Mouse (Mus musculus) gastrocnemius, postnatal 25 days (tissue): ENCODE measurements at regions not wholly inside any gene's neighbourhood (a gene's known extent, or its start where the extent isn't known, plus 50 kb on each side); places are given as distances from the start of the nearest gene placed in this dataset.
"Not testable (repeated sequence)": the region's sequence is repeated elsewhere in the genome, so short reads cannot be mapped to it uniquely, and the experiment has no call there.

Experiments used
- DNase-seq: peaks from one replicate; pipeline ENCODE4 v3.0.0; 2022

GRCm38 (mm10) chr1:12025791-12026190 is 611.9 kb downstream of the A830018L16Rik start:
- no peak for DNase-seq

GRCm38 (mm10) chr1:12027442-12027841 is 613.5 kb downstream of the A830018L16Rik start:
- no peak for DNase-seq

- DNase-seq, result no peak
Measured at GRCm38 (mm10) chr1:12028074-12028473, 614.2 kb downstream of the A830018L16Rik start.

- no peak for DNase-seq
Measured at GRCm38 (mm10) chr1:12051931-12052482, 638.1 kb downstream of the A830018L16Rik start.

- DNase-seq, result no peak
Measured at GRCm38 (mm10) chr1:12055865-12056560, 642.1 kb downstream of the A830018L16Rik start.

- DNase-seq, result no peak
Measured at GRCm38 (mm10) chr1:12065016-12065513, 651.2 kb downstream of the A830018L16Rik start.

- DNase-seq, result no peak
Measured at GRCm38 (mm10) chr1:12092564-12093504, 678.9 kb downstream of the A830018L16Rik start.

DNA sequence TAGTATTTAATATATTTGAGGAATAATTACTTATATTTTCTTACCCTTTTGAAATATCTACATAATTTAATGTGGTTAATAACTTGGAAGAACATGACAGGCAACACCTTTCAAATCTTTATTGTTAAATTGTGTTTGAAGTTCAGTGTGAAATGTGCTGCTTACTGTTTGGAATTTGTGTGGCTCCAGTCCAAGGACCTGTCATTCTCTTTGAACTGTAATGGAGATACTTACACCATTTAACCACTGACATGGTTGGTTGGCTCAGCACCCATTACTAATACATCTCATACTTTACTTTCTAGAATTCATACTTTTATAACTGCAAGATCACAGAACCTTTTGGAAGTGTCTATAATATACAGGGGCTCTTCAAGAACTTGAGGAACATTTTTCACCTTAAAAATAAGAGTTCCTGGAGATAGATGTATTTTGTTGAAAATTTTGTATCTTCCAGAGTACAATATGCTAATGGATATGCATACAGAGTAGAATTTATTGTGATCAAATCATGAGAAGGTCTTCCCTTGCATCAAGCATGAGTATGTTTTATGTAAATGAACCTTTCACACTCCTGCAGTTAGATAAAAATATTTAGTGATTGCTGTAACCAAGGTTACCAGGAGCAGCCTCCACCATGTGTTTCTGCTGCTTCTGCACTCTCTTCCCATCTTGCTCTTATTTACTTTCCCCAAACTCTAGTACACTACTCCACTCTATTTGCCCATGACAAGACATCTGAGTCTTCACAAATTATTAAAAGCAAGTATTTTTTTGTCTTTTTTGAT is 701.3 kb downstream of the A830018L16Rik start:
- no peak for DNase-seq

DNA sequence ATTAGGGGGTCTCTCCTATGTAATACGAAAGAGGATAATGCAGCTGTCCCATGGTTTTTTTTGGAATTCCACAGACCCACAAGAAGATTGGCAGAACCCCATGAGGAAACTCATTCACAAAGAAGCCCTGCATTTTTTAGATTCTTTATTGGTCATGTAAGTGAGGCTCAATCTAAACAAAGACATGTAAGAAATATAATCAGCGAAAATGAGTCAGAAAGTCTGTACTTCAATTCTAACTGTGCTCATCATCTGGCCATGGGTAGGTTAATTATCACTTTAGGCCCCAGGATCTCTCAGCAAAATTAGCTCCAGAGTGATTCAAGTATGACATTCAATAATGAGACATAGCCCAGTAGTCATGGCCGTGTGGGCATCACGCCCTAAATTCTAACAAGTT is 703.2 kb downstream of the A830018L16Rik start:
- no peak for DNase-seq

- no peak for DNase-seq
Measured at GRCm38 (mm10) chr1:12120926-12121325, 707.0 kb downstream of the A830018L16Rik start.

DNA sequence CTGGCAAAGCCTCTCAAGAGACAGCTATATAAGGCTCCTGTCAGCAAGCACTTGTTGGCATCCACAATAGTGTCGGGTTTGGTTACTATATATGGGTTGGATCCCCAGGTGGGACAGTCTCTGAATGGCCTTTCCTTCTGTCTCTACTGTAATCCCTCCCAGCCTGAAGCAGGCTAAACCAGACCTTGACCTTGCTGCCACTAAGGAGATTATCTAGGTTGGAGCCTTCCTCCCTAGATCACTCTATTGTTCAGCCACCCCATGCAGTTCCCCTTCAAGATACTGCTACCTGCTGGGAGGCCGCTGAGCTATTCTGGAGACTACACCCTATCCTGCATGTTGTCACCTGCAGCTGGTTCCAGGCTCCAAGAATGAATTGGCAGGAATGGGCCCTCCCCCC is 712.7 kb downstream of the A830018L16Rik start:
- not testable (repeated sequence) for DNase-seq

- DNase-seq, result no peak
Measured at GRCm38 (mm10) chr1:12170503-12170902, 756.6 kb downstream of the A830018L16Rik start.

- no peak for DNase-seq
Measured at GRCm38 (mm10) chr1:12189646-12190233, 775.8 kb downstream of the A830018L16Rik start.

- no peak for DNase-seq
Measured at GRCm38 (mm10) chr1:12192588-12192987, 778.7 kb downstream of the A830018L16Rik start.

- no peak for DNase-seq
Measured at GRCm38 (mm10) chr1:12231089-12231488, 817.2 kb downstream of the A830018L16Rik start.

DNA sequence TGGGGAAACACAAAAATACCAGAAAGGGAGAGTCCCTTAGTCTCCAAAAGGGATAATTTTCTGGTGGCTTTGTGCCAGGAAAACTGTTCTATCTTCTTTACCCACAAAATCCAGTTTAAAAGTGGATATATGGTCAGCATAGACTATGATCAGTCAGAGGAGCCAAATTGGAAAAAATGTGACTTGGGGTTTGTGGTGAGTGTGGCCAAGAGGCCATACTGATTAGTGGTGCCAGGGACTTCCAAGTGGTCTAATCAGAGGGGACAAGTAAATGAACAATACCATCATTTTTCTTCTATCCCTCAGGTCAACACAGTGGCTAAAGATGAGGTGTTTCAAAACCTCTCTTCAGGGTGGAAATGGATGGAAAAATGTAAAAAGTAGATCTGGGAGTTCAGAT is 828.2 kb downstream of the A830018L16Rik start:
- no peak for DNase-seq

- no peak for DNase-seq
Measured at GRCm38 (mm10) chr1:12282493-12282892, 868.6 kb downstream of the A830018L16Rik start.

DNA sequence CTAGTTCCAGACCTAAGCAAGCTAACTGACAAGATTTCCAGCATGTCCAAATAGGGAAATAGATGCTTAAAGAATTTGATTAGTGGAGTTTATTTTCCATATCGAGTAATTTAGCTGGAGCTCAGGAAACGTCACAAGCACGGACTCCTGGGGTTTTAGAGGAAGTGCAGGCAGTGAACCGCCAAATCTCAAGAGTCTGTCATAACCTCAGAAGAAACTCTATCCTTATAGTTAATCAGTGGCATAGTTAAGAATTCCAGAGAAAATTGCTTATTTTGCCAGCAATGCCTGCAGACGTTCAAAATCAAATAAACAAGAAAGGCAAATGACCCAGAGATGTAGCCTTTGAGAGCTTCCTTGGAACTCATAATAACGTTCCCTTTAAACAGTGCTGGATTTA is 871.6 kb downstream of the A830018L16Rik start:
- DNase-seq, result no peak

- no peak for DNase-seq
Measured at GRCm38 (mm10) chr1:12286026-12286425, 872.1 kb downstream of the A830018L16Rik start.

DNA sequence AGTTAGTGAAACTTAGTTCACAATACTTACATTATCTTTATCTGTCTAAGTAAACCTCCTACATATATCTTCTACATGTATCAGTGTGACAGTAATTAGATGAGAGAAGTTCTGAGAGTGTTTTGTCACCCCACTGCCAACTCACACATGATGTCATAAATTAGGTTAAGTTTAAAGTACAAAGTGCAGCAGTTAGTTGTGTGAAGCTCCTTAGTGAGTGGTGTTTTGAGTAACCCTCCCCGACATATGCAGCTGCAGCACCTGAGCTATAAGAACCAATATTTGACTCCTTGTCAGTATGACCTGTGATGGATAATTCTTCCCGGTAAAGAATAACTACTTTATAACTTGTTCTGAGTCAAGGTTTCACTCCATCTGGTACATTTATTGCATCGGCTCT is 874.6 kb downstream of the A830018L16Rik start:
- DNase-seq, result no peak

- peak; percentile 8 for DNase-seq
Measured at GRCm38 (mm10) chr1:12291787-12292186, 877.9 kb downstream of the A830018L16Rik start.

- no peak for DNase-seq
Measured at GRCm38 (mm10) chr1:12318029-12318428, 904.1 kb downstream of the A830018L16Rik start.
